Mouse (Mus musculus) heart, adult 2 months (tissue): ENCODE data around the gene Crkl. TPM values are rescaled to one million over a fixed set of nuclear protein-coding genes. Genes with fewer than 3 reads are reported as not detected.
A peak's percentile ranks its signal among the peaks of the same experiment; 100 is the strongest.

Source experiments
- DNase-seq, 2 experiments: peaks; one replicate each; pipeline ENCODE4 v3.0.0; 2021
- H3K27ac ChIP-seq: fragments of 200-600 bp; 2 replicates; pipeline ENCODE4 v1.8.1; 2022
- H3K27me3 ChIP-seq: fragments of 200-500 bp; 2 replicates; pipeline ENCODE4 v1.6.1; 2012; ENCODE audit warnings: mild to moderate bottlenecking, low read length, inconsistent platforms, mixed read lengths; ENCODE audit not compliant: control insufficient read depth, insufficient read depth
- H3K36me3 ChIP-seq: fragments of 200-500 bp; 2 replicates; pipeline ENCODE4 v1.6.1; 2012; ENCODE audit warnings: low read length, inconsistent platforms; ENCODE audit not compliant: control insufficient read depth, insufficient read depth
- H3K4me1 ChIP-seq: fragments of 200-500 bp; 2 replicates; pipeline ENCODE4 v1.6.1; 2011; ENCODE audit warnings: low read length; ENCODE audit not compliant: control insufficient read depth, insufficient read depth
- H3K4me3 ChIP-seq: fragments of 200-600 bp; 2 replicates; pipeline ENCODE4 v1.8.1; 2022
- H3K79me2 ChIP-seq: fragments of 200-500 bp; replicated peaks from 2 replicates; pipeline ENCODE4 v1.6.1; 2012; ENCODE audit warnings: mild to moderate bottlenecking, inconsistent platforms, low read length, moderate library complexity, mixed read lengths; ENCODE audit not compliant: control insufficient read depth, insufficient read depth
- H3K9ac ChIP-seq: fragments of 200-500 bp; 2 replicates; pipeline ENCODE4 v1.6.1; 2012; ENCODE audit warnings: low read depth, mild to moderate bottlenecking, control low read depth, inconsistent platforms, low read length, mixed read lengths
- CTCF ChIP-seq: fragments of 200-600 bp; IDR thresholded peaks from 2 replicates; pipeline ENCODE4 v1.8.1; 2022; ENCODE audit warnings: antibody characterized with exemption, mild to moderate bottlenecking, moderate library complexity
- EP300 ChIP-seq: fragments of 200-500 bp; IDR thresholded peaks from 2 replicates; pipeline ENCODE4 v1.6.1; 2011; ENCODE audit warnings: low read depth, low read length, control low read depth; ENCODE audit not compliant: insufficient read depth
- POLR2A ChIP-seq: fragments of 200-500 bp; IDR thresholded peaks from 2 replicates; pipeline ENCODE4 v1.6.1; 2011; ENCODE audit warnings: mild to moderate bottlenecking, low read depth, low read length, control low read depth; ENCODE audit not compliant: insufficient read depth
- WGBS: fragments of 180-500 bp; shearing (Covaris S2); methylation state at CpG from one replicate; pipeline ENCODE4 v1.1.7; 2018; 5-methylcytosine and 5-hydroxymethylcytosine counted together
- intact Hi-C: fragments of 180-260 bp; cut with DNase I; formaldehyde crosslinking; loops from one replicate; pipeline ENCODE4 v1.15.1; 2025
- polyA plus RNA-seq: library from polyadenylated mRNA; depleted of rRNA; stranded (reverse); fragments of >200 nt; gene quantifications from 2 replicates; pipeline ENCODE4 v1.2.3, GENCODE M21; 2012
- total RNA-seq, 2 experiments: library from RNA; stranded (reverse); gene quantifications; 2 replicates each; pipeline ENCODE4 v1.2.3; 2021

The Crkl gene
- total and polyA plus RNA-seq, 3 experiments = 26.2 to 31.2 (median 27.2) TPM

GRCm38 (mm10) chr16:17474761-17475160 is 23.0 kb downstream of the Crkl start:
- H3K4me3 ChIP-seq = no peak overlapping the region
- peaks cover 22% of the 10 kb centered on the region for H3K36me3 ChIP-seq
- H3K4me1 ChIP-seq = peaks cover 6% of the 10 kb centered on the region
- no peak overlapping the region for H3K9ac ChIP-seq
- no peaks in the 10 kb centered on the region for H3K27me3 ChIP-seq
- WGBS = 87% methylated on average over 2 of the region's 2 CpGs
- TF ChIP-seq POLR2A (no peak), CTCF (no peak), EP300 (no peak)
- intact Hi-C loops = no loop called here
- DNase-seq = no peak
- H3K27ac ChIP-seq = no peak overlapping the region
- H3K79me2 ChIP-seq = peaks cover 9% of the 10 kb centered on the region; the same call in 1 of the 2 replicates

GRCm38 (mm10) chr16:17475326-17475725 is 23.5 kb downstream of the Crkl start:
- Histone ChIP-seq H3K9ac (no peak overlapping the region), H3K4me1 (peaks cover 6% of the 10 kb centered on the region), H3K27ac (no peak overlapping the region), H3K27me3 (no peaks in the 10 kb centered on the region), H3K4me3 (no peak overlapping the region), H3K79me2 (peaks cover 7% of the 10 kb centered on the region; the same call in 1 of the 2 replicates), H3K36me3 (peaks cover 22% of the 10 kb centered on the region)
- TF ChIP-seq EP300 (no peak), POLR2A (no peak), CTCF (no peak)
- no peak for DNase-seq
- intact Hi-C loops = no loop called here
- WGBS = 90% methylated on average over 4 of the region's 4 CpGs

DNA sequence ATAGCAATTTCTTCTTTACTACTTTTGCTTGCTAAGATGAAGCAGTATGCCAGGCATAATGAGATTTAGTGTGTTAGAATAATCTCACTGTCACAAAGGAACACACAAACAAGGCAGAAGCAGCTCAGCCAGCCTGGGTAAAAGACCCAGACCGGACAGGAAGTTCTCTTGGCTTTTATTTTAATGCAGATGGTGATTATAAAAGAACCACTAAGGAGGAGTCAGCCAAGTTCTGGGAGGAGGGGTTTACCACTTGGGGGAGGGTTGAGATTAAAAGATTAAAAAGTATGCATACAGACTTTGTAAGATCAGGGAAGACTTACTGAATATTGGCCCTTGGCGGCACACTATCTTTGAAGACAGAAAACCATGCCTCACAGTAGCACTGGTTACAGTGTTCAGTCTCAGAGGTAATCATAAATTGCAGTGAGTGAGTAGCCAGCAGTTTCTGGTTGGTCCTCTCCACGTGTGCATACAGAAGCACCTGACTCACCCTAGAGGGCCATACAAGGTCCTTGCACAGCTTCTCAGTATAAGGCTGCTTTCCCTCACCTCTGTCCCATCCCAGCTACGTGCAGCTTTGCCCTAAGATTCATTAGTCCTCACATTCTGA is 26.6 kb downstream of the Crkl start:
- Histone ChIP-seq H3K27ac (no peak overlapping the region), H3K36me3 (peaks cover 15% of the 10 kb centered on the region), H3K4me1 (peaks cover 6% of the 10 kb centered on the region), H3K79me2 (peaks cover 4% of the 10 kb centered on the region; the same call in 1 of the 2 replicates), H3K27me3 (no peaks in the 10 kb centered on the region), H3K9ac (no peak overlapping the region), H3K4me3 (no peak overlapping the region)
- 58% methylated on average over 4 of the region's 4 CpGs for WGBS
- TF ChIP-seq POLR2A (no peak), CTCF (no peak)
- DNase-seq = no peak
- intact Hi-C loops = no loop called here

GRCm38 (mm10) chr16:17481465-17481864 is 29.7 kb downstream of the Crkl start:
- intact Hi-C loops = no loop called here
- TF ChIP-seq POLR2A (no peak), EP300 (no peak), CTCF (no peak)
- no peak overlapping the region for H3K4me3 ChIP-seq
- H3K27ac ChIP-seq = no peak overlapping the region
- H3K27me3 ChIP-seq = no peaks in the 10 kb centered on the region
- H3K79me2 ChIP-seq = peaks cover 1% of the 10 kb centered on the region; the same call in 1 of the 2 replicates
- H3K36me3 ChIP-seq = peaks cover 17% of the 10 kb centered on the region
- no peak overlapping the region for H3K9ac ChIP-seq
- 58% methylated on average over 2 of the region's 2 CpGs for WGBS
- no peak for DNase-seq
- peaks cover 5% of the 10 kb centered on the region for H3K4me1 ChIP-seq

DNA sequence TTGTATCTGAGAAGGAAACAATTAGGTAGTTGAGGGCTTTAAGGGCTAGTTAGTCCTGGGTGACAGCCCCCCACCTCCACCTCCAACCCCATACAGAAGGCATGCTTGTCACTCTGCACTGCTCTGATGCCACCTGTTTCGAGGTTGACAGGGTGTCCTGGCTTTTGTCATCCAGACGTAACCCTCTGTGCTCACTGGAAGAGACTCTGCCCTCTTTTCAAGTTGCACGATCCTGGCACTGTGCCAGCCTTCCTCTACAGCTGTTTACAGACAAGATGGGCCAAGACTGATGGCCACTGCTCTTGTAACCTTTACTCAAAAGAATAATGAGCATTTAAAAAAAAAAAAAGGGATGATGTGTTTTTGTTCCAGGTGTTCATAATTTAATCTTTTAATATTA is 34.7 kb downstream of the Crkl start:
- intact Hi-C loops = no loop called here
- H3K27ac ChIP-seq = no peak overlapping the region
- peaks cover 2% of the 10 kb centered on the region for H3K36me3 ChIP-seq
- no peak overlapping the region for H3K4me3 ChIP-seq
- TF ChIP-seq CTCF (no peak), POLR2A (no peak), EP300 (no peak)
- H3K9ac ChIP-seq = no peak overlapping the region
- WGBS = 10% methylated on average over 3 of the region's 3 CpGs
- H3K79me2 ChIP-seq = no peaks in the 10 kb centered on the region
- H3K27me3 ChIP-seq = peaks cover 2% of the 10 kb centered on the region; the same call in 1 of the 2 replicates
- peak; percentile 29 to 54 for DNase-seq
- H3K4me1 ChIP-seq = peaks cover 2% of the 10 kb centered on the region

- Histone ChIP-seq H3K36me3 (peaks cover 2% of the 10 kb centered on the region), H3K27me3 (peaks cover 2% of the 10 kb centered on the region; the same call in 1 of the 2 replicates), H3K4me1 (peaks cover 2% of the 10 kb centered on the region), H3K79me2 (no peaks in the 10 kb centered on the region), H3K27ac (no peak overlapping the region), H3K4me3 (no peak overlapping the region), H3K9ac (no peak overlapping the region)
- WGBS = 59% methylated on average over 14 of the region's 14 CpGs
- intact Hi-C loops = no loop called here
- no peak for DNase-seq
- TF ChIP-seq POLR2A = no peak
- TF ChIP-seq CTCF = peak; percentile 21; the same call in 1 of the 2 replicates
Measured at GRCm38 (mm10) chr16:17488478-17489468, 37.0 kb downstream of the Crkl start.
